Mouse (Mus musculus) granulocyte monocyte progenitor cell, adult 5-6 weeks (primary cell): ENCODE measurements around the gene Olfr308. TPM values are rescaled to one million over a fixed set of nuclear protein-coding genes. Genes with fewer than 3 reads are reported as not detected.
"Not testable (repeated sequence)": the region's sequence is repeated elsewhere in the genome, so short reads cannot be mapped to it uniquely, and the experiment has no call there.

Experiments used
- ATAC-seq: replicated peaks from 2 replicates; pipeline ENCODE4 v1.8.0; 2016; ENCODE audit warnings: mild to moderate bottlenecking, moderate TSS enrichment, inconsistent platforms; ENCODE audit not compliant: poor library complexity, severe bottlenecking
- total RNA-seq, 2 experiments: library from RNA; stranded (forward) in 1 of 2; stranded (reverse) in 1 of 2; fragments of 200-712, 200-1000 nt in 1 of 2; fragments of >200 nt in 1 of 2; fragmentation: Nextera tagmentation in 1 of 2; gene quantifications; 2 replicates each; pipeline ENCODE4 v1.2.3; 2014 to 2017

Olfr308 gene
- total RNA-seq (2014; fragmentation: Nextera tagmentation) (not detected in 2 replicates), total RNA-seq (2017) (not detected in 2 replicates)

GRCm38 (mm10) chr7:86325530-86325929 is at the start of gene Olfr308:
TSS of gene Olfr308 (minus strand) at chr7:86325630.
- ATAC-seq: no peak

DNA sequence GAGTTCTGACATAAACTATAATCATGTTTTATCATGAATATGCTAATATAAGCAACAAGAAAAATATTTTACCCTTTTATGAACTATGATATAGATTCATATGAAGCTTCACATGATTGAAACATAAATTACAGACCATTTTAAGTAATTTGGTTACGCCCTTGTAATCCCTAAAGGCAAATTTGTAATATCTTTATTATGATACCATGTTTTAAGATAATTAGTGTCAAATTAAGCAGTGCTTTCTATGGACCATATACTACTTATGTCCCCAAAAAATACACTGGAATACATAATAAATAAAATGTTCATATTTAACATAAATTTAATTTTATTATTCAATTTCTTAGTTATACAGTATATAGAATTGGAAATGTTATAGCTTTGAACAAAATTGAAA is 41.4 kb upstream of the Olfr308 start, which contains the start of gene Olfr305:
Olfr305 (minus strand) TSS at position 101 of the 400 bp plus-strand sequence.
- no peak for ATAC-seq

GRCm38 (mm10) chr7:86346296-86346695 is 20.9 kb upstream of the Olfr308 start:
- ATAC-seq: not testable (repeated sequence)

DNA sequence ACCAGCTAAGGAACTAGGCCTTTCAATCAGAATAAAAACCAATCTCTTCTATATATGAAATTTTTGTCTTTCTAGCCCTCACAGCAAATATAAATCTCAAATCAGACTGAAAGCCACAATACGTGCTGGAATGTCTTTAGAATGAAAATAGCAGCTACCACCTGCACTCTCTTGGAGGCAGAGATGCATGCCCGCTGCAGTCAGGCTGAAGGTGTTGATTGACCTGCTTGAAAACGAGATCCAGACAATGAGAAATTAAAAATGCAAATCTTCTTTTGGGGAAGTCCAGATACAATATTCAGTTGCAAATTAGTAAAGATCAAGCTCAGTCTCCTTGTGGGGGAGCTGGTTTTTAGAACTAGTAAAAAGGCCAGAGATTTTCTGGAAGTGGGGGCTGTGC is 18.8 kb upstream of the Olfr308 start:
- no peak for ATAC-seq

- no peak for ATAC-seq
Observed at GRCm38 (mm10) chr7:86342881-86343565, 17.6 kb upstream of the Olfr308 start.

DNA sequence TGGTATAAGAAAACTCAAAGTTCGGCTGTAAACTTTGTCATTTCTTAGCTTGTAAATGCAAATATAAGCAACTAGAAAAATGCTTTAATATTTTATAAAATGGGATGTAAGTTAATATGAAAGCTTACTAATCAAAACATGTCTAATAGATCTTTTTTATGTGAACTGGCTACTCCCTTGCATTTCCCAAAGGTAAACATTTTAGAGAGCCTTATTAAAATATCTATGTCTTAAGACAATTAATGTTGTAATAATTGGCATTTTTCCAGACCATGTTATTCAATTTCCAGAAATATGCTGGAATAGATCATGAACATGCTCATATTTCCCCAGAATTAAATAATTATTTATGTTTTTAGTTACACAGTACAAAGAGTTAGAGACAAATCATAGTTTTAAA is 12.1 kb upstream of the Olfr308 start, which contains the start of gene Olfr307:
Olfr307 (minus strand) TSS at position 101 of the 400 bp plus-strand sequence.
- no peak for ATAC-seq

- no peak for ATAC-seq
Observed at GRCm38 (mm10) chr7:86321323-86321722, 4.1 kb downstream of the Olfr308 start.

GRCm38 (mm10) chr7:86313608-86314007 is 11.8 kb downstream of the Olfr308 start, which contains the start of gene Olfr309:
TSS of gene Olfr309 (minus strand) at chr7:86313708.
- ATAC-seq: no peak

DNA sequence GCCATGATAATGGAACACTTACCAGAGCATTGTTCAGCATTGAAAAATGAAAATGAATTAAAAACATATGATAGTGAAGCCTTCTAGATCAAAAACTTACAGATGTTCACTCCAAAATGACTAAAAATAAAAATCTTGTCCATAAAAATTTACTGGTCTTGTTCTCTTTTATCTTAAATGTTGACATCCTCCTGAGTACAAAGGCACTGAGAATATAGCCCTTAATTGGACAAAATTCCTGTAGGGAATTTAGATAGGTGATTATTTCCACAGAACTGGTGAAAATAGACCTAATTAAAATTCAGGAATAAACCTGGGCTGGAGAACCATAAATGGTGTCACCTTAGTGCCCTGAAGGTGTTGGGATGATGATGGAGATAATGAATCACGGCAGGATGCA is 48.4 kb downstream of the Olfr308 start, which contains the start of gene Olfr310:
Olfr310 (minus strand) TSS at position 101 of the 400 bp plus-strand sequence.
- no peak for ATAC-seq

Other genes with a start within 250 kb of the Olfr308 start
- gene Vmn2r75, start 153.9 kb downstream of the Olfr308 start, total RNA-seq (2014; fragmentation: Nextera tagmentation): not detected in 2 replicates
- gene Vmn2r75, start 153.9 kb downstream of the Olfr308 start, total RNA-seq (2017): not detected in 2 replicates
- gene Vmn2r76, start 79.3 kb downstream of the Olfr308 start, total RNA-seq (2014; fragmentation: Nextera tagmentation): not detected in 2 replicates
- gene Vmn2r76, start 79.3 kb downstream of the Olfr308 start, total RNA-seq (2017): not detected in 2 replicates
- gene Olfr310, start 48.5 kb downstream of the Olfr308 start, total RNA-seq (2014; fragmentation: Nextera tagmentation): not detected in 2 replicates
- gene Olfr310, start 48.5 kb downstream of the Olfr308 start, total RNA-seq (2017): not detected in 2 replicates
- not detected in 2 replicates for gene Olfr309, start 11.9 kb downstream of the Olfr308 start, total RNA-seq (2014; fragmentation: Nextera tagmentation)
- not detected in 2 replicates for gene Olfr309, start 11.9 kb downstream of the Olfr308 start, total RNA-seq (2017)
- not detected in 2 replicates for gene Olfr307, start 12.0 kb upstream of the Olfr308 start, total RNA-seq (2014; fragmentation: Nextera tagmentation)
- gene Olfr307, start 12.0 kb upstream of the Olfr308 start, total RNA-seq (2017): not detected in 2 replicates
- not detected in 2 replicates for gene Olfr305, start 41.3 kb upstream of the Olfr308 start, total RNA-seq (2014; fragmentation: Nextera tagmentation)
- not detected in 2 replicates for gene Olfr305, start 41.3 kb upstream of the Olfr308 start, total RNA-seq (2017)
- gene Olfr304, start 61.0 kb upstream of the Olfr308 start, total RNA-seq (2014; fragmentation: Nextera tagmentation): not detected in 2 replicates
- gene Olfr304, start 61.0 kb upstream of the Olfr308 start, total RNA-seq (2017): not detected in 2 replicates
- not detected in 2 replicates for gene Olfr303, start 72.2 kb upstream of the Olfr308 start, total RNA-seq (2014; fragmentation: Nextera tagmentation)
- gene Olfr303, start 72.2 kb upstream of the Olfr308 start, total RNA-seq (2017): not detected in 2 replicates
- gene Olfr301, start 78.2 kb upstream of the Olfr308 start, total RNA-seq (2014; fragmentation: Nextera tagmentation): not detected in 2 replicates
- gene Olfr301, start 78.2 kb upstream of the Olfr308 start, total RNA-seq (2017): not detected in 2 replicates
- gene Olfr299, start 134.3 kb upstream of the Olfr308 start, total RNA-seq (2014; fragmentation: Nextera tagmentation): not detected in 2 replicates
- not detected in 2 replicates for gene Olfr299, start 134.3 kb upstream of the Olfr308 start, total RNA-seq (2017)
- gene Olfr298, start 166.9 kb upstream of the Olfr308 start, total RNA-seq (2014; fragmentation: Nextera tagmentation): not detected in 2 replicates
- gene Olfr298, start 166.9 kb upstream of the Olfr308 start, total RNA-seq (2017): not detected in 2 replicates
- gene Olfr297, start 194.3 kb upstream of the Olfr308 start, total RNA-seq (2014; fragmentation: Nextera tagmentation): not detected in 2 replicates
- gene Olfr297, start 194.3 kb upstream of the Olfr308 start, total RNA-seq (2017): not detected in 2 replicates